In genomic region chr8:13593340-13593739, GRCm38 (mm10) we compare ENCODE assay signal across 19 mouse cellular contexts. TPM values are rescaled to one million over a fixed set of nuclear protein-coding genes. Genes with fewer than 3 reads are reported as not detected.
DNase-seq lines count a peak whose midpoint lies in the region; ATAC-seq and TF ChIP-seq lines count a peak whose summit lies in the region.
"Had no signal": no experiment of that assay in that cellular context is flagged by ENCODE, and none has a peak within 500 bp of the region (broad histone marks: within the 10 kb centered on the region; RNA-seq: fewer than 3 reads in every experiment).

No protein-coding gene starts in this region.

- no peak overlapping the region for H3K4me3 ChIP-seq in cerebellum, adult 2 months (replicated peaks; ENCODE audit: insufficient read depth, low read depth, low read length)
- no peak overlapping the region for H3K4me3 ChIP-seq in intestine, postnatal 0 days (ENCODE audit: low read depth, low read length)
- no peak overlapping the region for H3K4me3 ChIP-seq in stomach, embryonic 16.5 days (replicated peaks; ENCODE audit: low read length)
- no peak overlapping the region for H3K4me3 ChIP-seq in forebrain, embryonic 10.5 days
- H3K4me3 ChIP-seq: embryonic facial prominence, embryonic 12.5 days; limb, embryonic 15.5 days; neural tube, embryonic 12.5 days had no signal

- H3K4me2 ChIP-seq in intestine, postnatal 0 days (replicated peaks; ENCODE audit: low read depth) = no peak overlapping the region
- H3K4me2 ChIP-seq in stomach, embryonic 16.5 days (ENCODE audit: low read depth, low read length) = no peak overlapping the region
- H3K4me2 ChIP-seq: embryonic facial prominence, embryonic 12.5 days; limb, embryonic 15.5 days; neural tube, embryonic 12.5 days had no signal

- H3K9ac ChIP-seq in intestine, postnatal 0 days (ENCODE audit: low read depth, low read length) = no peak overlapping the region
- no peak overlapping the region for H3K9ac ChIP-seq in stomach, embryonic 16.5 days (ENCODE audit: low read length)
- H3K9ac ChIP-seq: embryonic facial prominence, embryonic 12.5 days; limb, embryonic 15.5 days; neural tube, embryonic 12.5 days had no signal

- peaks cover 15% of the 10 kb centered on the region; the same call in 1 of the 2 replicates for H3K36me3 ChIP-seq in intestine, postnatal 0 days (ENCODE audit: control insufficient read depth, insufficient read depth)
- H3K36me3 ChIP-seq in stomach, embryonic 16.5 days (ENCODE audit: control insufficient read depth, insufficient read depth, low read length) = 0 out of 2 replicates have a peak, but pooled peaks cover 7% of the 10 kb centered on the region
- peaks cover 27% of the 10 kb centered on the region for H3K36me3 ChIP-seq in forebrain, embryonic 10.5 days (replicated peaks)

- no peaks in the 10 kb centered on the region for H3K9me3 ChIP-seq in intestine, postnatal 0 days (ENCODE audit: control insufficient read depth)
- no peaks in the 10 kb centered on the region for H3K9me3 ChIP-seq in stomach, embryonic 16.5 days (replicated peaks; ENCODE audit: control insufficient read depth, low read length)
- 0 out of 2 replicates have a peak, but pooled peaks cover 4% of the 10 kb centered on the region for H3K9me3 ChIP-seq in forebrain, embryonic 10.5 days
- H3K9me3 ChIP-seq: embryonic facial prominence, embryonic 12.5 days; limb, embryonic 15.5 days; neural tube, embryonic 12.5 days had no signal

- 0 out of 2 replicates have a peak, but pooled peaks have one; percentile 32 for ATAC-seq in intestine, postnatal 0 days
- ATAC-seq in stomach, embryonic 16.5 days (ENCODE audit: insufficient read depth, low FRiP score) = peak; percentile 51; the same call in 1 of the 2 replicates

- no peak for DNase-seq in cerebellum, adult 2 months
- no peak for DNase-seq in cerebellum, adult 11-12 months
- peak; percentile 52 for DNase-seq in thymus, postnatal 0 days (ENCODE audit: low spot score)
- no peak for DNase-seq in thymus, postnatal 36 days
- DNase-seq in forebrain, embryonic 10.5 days (ENCODE audit: extremely low spot score, low spot score) = no peak
- DNase-seq in kidney, postnatal 36 days = no peak
- DNase-seq: layer of hippocampus, postnatal 36 days; lung, postnatal 14 days had no signal

- no peak for TF ChIP-seq POLR2A in cerebellum, adult 2 months (IDR thresholded peaks at IDR 0.05; ENCODE audit: borderline replicate concordance, insufficient read depth, low read length)

- no peaks in the 10 kb centered on the region for H3K27me3 ChIP-seq in cerebellum, adult 2 months (ENCODE audit: control insufficient read depth, insufficient read depth, low read length)
- H3K27me3 ChIP-seq in intestine, postnatal 0 days (replicated peaks; ENCODE audit: control insufficient read depth, insufficient read depth, low read length) = no peaks in the 10 kb centered on the region
- no peaks in the 10 kb centered on the region for H3K27me3 ChIP-seq in stomach, embryonic 16.5 days (ENCODE audit: control insufficient read depth, insufficient read depth, low read length)
- H3K27me3 ChIP-seq in forebrain, embryonic 10.5 days (ENCODE audit: poor library complexity, severe bottlenecking) = no peaks in the 10 kb centered on the region
- H3K27me3 ChIP-seq: embryonic facial prominence, embryonic 12.5 days; limb, embryonic 15.5 days; neural tube, embryonic 12.5 days had no signal

- peak overlapping the region; percentile 62; the same call in 1 of the 2 replicates for H3K27ac ChIP-seq in cerebellum, adult 2 months (ENCODE audit: insufficient read depth, low read length)
- no peak overlapping the region for H3K27ac ChIP-seq in intestine, postnatal 0 days (ENCODE audit: low read depth, low read length)
- H3K27ac ChIP-seq in stomach, embryonic 16.5 days (ENCODE audit: low read length) = no peak overlapping the region
- H3K27ac ChIP-seq in forebrain, embryonic 10.5 days = no peak overlapping the region
- H3K27ac ChIP-seq: embryonic facial prominence, embryonic 12.5 days; limb, embryonic 15.5 days; neural tube, embryonic 12.5 days had no signal

- WGBS in cerebellum, adult 2 months = 86% methylated on average over 8 of the region's 8 CpGs
- WGBS in intestine, postnatal 0 days = 51% methylated on average over 8 of the region's 8 CpGs
- 64% methylated on average over 8 of the region's 8 CpGs for WGBS in stomach, embryonic 16.5 days
- WGBS in forebrain, embryonic 10.5 days = 84% methylated on average over 8 of the region's 8 CpGs

- TF ChIP-seq CTCF in cerebellum, adult 2 months (IDR thresholded peaks at IDR 0.05; ENCODE audit: borderline replicate concordance, insufficient read depth, low read depth, low read length) = no peak
- TF ChIP-seq CTCF in intestine, postnatal 0 days (IDR thresholded peaks at IDR 0.05; ENCODE audit: low read depth) = 0 out of 2 replicates have a peak, but pooled peaks have one; percentile 19

- peaks cover 30% of the 10 kb centered on the region for H3K4me1 ChIP-seq in cerebellum, adult 2 months (ENCODE audit: control insufficient read depth, insufficient read depth, low read length)
- 0 out of 2 replicates have a peak, but pooled peaks cover 7% of the 10 kb centered on the region for H3K4me1 ChIP-seq in intestine, postnatal 0 days (replicated peaks; ENCODE audit: control insufficient read depth, insufficient read depth, low read length)
- H3K4me1 ChIP-seq in stomach, embryonic 16.5 days (ENCODE audit: control insufficient read depth, insufficient read depth, low read length) = no peaks in the 10 kb centered on the region
- no peaks in the 10 kb centered on the region for H3K4me1 ChIP-seq in forebrain, embryonic 10.5 days
- H3K4me1 ChIP-seq: embryonic facial prominence, embryonic 12.5 days; neural tube, embryonic 12.5 days had no signal

RNA-seq across cellular contexts. Expression of gene 1700029H14Rik, which starts 31.1 kb away (rescaled TPM):
- 0.18 TPM in 1 of 2 replicates, not detected in the other for polyA plus RNA-seq in cerebellum, adult 2 months (2012; rRNA removed)
- not detected in 2 replicates for polyA plus RNA-seq in thymus, postnatal 0 days (2015; fragmentation: Nextera tagmentation; extraction: Ambion mirVana)
- polyA plus RNA-seq in intestine, postnatal 0 days (2015; fragmentation: Nextera tagmentation; extraction: Ambion mirVana) = not detected in 2 replicates
- polyA plus RNA-seq in stomach, embryonic 16.5 days (2015; fragmentation: Nextera tagmentation; extraction: Ambion mirVana) = not detected in 2 replicates
- not detected in 2 replicates for polyA plus RNA-seq in forebrain, embryonic 10.5 days (2016; fragmentation: Nextera tagmentation; extraction: Ambion mirVana)
- polyA plus RNA-seq: brain, embryonic 14.5 days; embryonic facial prominence, embryonic 12.5 days; forebrain, embryonic 11.5 days; heart, embryonic 14.5 days; kidney, embryonic 14.5 days; limb, embryonic 15.5 days; liver, embryonic 16.5 days; midbrain, postnatal 0 days; neural tube, embryonic 12.5 days had no signal
